Mouse (Mus musculus) neural tube, embryonic 12.5 days (tissue): ENCODE data around the gene Stab1. TPM values are rescaled to one million over a fixed set of nuclear protein-coding genes. Genes with fewer than 3 reads are reported as not detected.

Source experiments
- ATAC-seq: fragments of 200-750 bp; cut with Nextera tagmentation; 2 replicates; pipeline ENCODE4 v1.8.0; 2017; ENCODE audit warnings: low read depth, mild to moderate bottlenecking, moderate TSS enrichment, moderate library complexity; ENCODE audit not compliant: low FRiP score
- H3K27ac ChIP-seq: fragments of 300-500 bp; sonication (generic); 2 replicates; pipeline ENCODE4 v1.5.1; 2016
- H3K27me3 ChIP-seq: fragments of 300-500 bp; sonication (generic); replicated peaks from 2 replicates; pipeline ENCODE4 v1.6.1; 2016; ENCODE audit warnings: mild to moderate bottlenecking
- H3K36me3 ChIP-seq: fragments of 300-500 bp; sonication (generic); 2 replicates; pipeline ENCODE4 v1.6.1; 2016; ENCODE audit warnings: mild to moderate bottlenecking
- H3K4me1 ChIP-seq: fragments of 300-500 bp; sonication (generic); 2 replicates; pipeline ENCODE4 v1.6.1; 2016
- H3K4me2 ChIP-seq: fragments of 300-500 bp; sonication (generic); replicated peaks from 2 replicates; pipeline ENCODE4 v1.6.1; 2016; ENCODE audit warnings: mild to moderate bottlenecking
- H3K4me3 ChIP-seq: fragments of 300-500 bp; sonication (generic); 2 replicates; pipeline ENCODE4 v1.5.1; 2016
- H3K9ac ChIP-seq: fragments of 300-500 bp; sonication (generic); 2 replicates; pipeline ENCODE4 v1.6.1; 2016; ENCODE audit warnings: mild to moderate bottlenecking
- H3K9me3 ChIP-seq: fragments of 300-500 bp; sonication (generic); 2 replicates; pipeline ENCODE4 v1.6.1; 2016; ENCODE audit warnings: mild to moderate bottlenecking
- WGBS: fragments of 180-500 bp; shearing (Covaris S2); methylation state at CpG from one replicate; pipeline ENCODE4 v1.1.7; 2016; 5-methylcytosine and 5-hydroxymethylcytosine counted together
- polyA plus RNA-seq: library from polyadenylated mRNA; unstranded; fragments of >200 nt; fragmentation: Nextera tagmentation; extraction: Ambion mirVana; gene quantifications from 2 replicates; pipeline ENCODE4 v1.2.1, GENCODE M21; 2016

Gene Stab1
- polyA plus RNA-seq, 1 experiment from 2014 or later: 26.0 TPM

DNA sequence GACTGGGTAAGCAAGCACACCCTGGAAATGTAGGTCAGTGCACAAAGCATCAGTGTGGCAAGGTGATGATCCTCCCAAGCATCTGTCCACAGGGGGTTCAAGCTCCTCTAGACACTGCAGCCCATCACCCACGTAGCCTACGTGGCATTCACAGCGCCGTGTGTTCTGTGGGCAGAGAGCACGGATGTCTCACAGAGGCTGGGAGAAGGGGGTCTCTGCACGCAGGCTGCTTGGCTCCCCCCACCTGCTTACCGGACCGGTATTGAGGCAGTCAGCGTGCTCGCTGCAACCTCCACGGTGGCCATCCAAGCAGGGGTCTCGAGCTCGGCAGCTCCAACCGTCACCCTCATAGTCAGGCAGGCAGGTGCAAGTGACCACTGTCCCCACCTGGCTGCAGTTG, 27.4 kb downstream of the Stab1 start:
- ATAC-seq: no peak
- no peaks in the 10 kb centered on the region for H3K4me1 ChIP-seq
- no peak overlapping the region for H3K9ac ChIP-seq
- 98% methylated on average over 14 of the region's 14 CpGs for WGBS
- peaks cover 65% of the 10 kb centered on the region for H3K36me3 ChIP-seq
- H3K4me2 ChIP-seq: no peak overlapping the region
- H3K27ac ChIP-seq: no peak overlapping the region
- H3K9me3 ChIP-seq: no peaks in the 10 kb centered on the region
- no peaks in the 10 kb centered on the region for H3K27me3 ChIP-seq
- no peak overlapping the region for H3K4me3 ChIP-seq

DNA sequence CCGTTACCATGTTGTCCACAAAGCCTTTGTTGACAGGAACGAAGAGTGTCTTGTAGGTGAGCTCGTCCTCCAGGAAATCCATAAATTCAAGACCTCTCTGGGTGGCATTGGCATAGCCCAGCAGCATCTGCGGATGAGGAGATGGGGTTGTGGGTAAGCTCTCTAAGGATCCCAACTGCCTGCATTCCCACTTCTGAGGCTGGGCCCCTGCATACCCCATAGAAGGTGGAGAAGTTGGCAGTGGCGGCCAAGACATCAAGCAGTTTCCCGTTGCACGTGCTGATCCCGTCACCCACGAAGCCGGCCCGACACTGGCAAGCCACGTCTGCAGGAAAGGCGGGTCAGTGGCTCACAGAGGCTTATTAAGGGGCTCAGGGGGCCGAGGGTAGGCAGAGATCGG, 28.3 kb downstream of the Stab1 start:
- Histone ChIP-seq H3K9ac (no peak overlapping the region), H3K27me3 (no peaks in the 10 kb centered on the region), H3K27ac (no peak overlapping the region), H3K36me3 (peaks cover 74% of the 10 kb centered on the region), H3K4me1 (no peaks in the 10 kb centered on the region), H3K4me2 (no peak overlapping the region), H3K9me3 (no peaks in the 10 kb centered on the region), H3K4me3 (no peak overlapping the region)
- 94% methylated on average over 15 of the region's 15 CpGs for WGBS
- no peak for ATAC-seq

DNA sequence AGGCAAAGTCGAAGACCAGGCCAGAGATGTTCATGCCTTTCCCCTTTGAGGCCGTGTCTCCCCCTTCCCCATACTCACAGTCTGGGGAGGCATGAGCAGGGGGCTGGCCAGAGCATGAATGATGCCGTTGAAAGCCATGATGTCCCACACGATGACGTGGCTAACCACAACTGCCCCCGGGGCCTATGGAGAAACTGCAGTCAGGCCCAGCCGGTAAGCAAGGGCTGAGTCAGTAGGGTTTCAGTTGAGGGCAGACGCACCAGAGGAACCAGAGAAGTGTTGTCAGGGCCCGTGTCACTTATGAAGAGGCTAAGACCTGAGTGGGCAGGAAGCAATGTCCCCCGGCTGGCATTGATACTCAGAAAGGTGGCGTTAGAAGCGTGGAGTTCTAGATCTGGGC, 28.8 kb downstream of the Stab1 start:
- Histone ChIP-seq H3K36me3 (peaks cover 78% of the 10 kb centered on the region), H3K4me3 (no peak overlapping the region), H3K4me2 (no peak overlapping the region), H3K9me3 (no peaks in the 10 kb centered on the region), H3K27me3 (no peaks in the 10 kb centered on the region), H3K9ac (no peak overlapping the region), H3K4me1 (no peaks in the 10 kb centered on the region), H3K27ac (no peak overlapping the region)
- 92% methylated on average over 12 of the region's 12 CpGs for WGBS
- ATAC-seq: no peak

DNA sequence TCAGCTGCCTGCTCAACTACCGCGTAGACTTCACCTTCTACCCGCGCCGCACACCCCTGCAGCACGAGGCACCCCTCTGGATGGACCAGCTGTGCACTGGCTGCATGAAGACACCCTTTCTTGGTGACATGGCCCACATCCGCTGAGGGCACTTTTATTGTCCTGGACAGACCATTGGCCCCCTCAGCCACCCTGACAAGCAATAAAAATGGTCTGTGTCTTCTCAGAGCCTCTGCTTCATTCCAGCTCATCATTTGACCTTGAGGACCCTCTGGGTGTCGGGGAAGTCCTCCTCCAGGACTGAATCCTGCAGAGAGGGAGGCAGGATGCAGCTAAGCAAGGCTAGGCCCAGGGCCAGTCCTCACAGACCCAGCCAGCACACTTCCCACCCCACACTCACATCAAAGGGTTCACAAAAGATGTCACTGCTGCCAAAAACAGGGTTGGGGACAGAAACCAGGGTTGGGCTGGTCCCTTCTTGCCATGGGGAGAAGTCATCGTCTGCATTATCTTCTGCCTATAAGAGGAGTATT, 29.5 kb downstream of the Stab1 start:
- no peak overlapping the region for H3K4me2 ChIP-seq
- 93% methylated on average over 9 of the region's 9 CpGs for WGBS
- no peak overlapping the region for H3K9ac ChIP-seq
- H3K4me1 ChIP-seq: no peaks in the 10 kb centered on the region
- no peaks in the 10 kb centered on the region for H3K9me3 ChIP-seq
- no peak for ATAC-seq
- no peaks in the 10 kb centered on the region for H3K27me3 ChIP-seq
- H3K4me3 ChIP-seq: no peak overlapping the region
- H3K36me3 ChIP-seq: peaks cover 82% of the 10 kb centered on the region
- H3K27ac ChIP-seq: no peak overlapping the region

DNA sequence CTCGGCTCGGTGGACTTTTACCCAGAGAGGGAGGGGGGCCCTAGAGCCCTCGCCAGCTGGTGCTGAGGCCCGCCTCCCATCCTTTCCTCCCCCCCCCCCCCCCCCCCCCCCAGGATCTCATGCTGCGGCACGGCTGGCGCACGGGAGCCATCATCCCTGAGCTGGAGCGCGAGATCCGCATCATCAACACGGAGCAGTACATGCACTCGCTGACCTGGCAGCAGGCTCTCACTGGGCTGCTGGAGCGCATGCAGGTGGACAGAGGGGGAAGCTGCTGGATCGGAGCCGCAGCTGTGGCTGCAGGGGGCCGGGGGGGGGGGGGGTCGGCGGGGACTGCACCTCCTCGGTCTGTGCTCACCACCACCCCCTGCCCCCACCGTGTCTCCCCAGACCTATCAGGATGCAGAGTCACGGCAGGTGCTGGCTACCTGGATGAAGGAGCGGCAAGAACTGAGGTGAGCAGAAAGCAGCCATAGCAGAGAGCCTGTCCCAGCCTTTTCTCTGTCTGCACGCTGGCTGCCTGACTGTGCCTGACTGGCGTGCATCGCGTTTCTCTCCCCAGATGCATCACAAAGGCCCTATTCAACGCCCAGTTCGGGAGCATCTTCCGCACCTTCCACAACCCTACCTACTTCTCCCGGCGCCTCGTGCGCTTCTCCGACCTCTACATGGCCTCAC, 30.1 kb downstream of the Stab1 start:
- Histone ChIP-seq H3K4me2 (no peak overlapping the region), H3K27ac (no peak overlapping the region), H3K4me1 (peaks cover 4% of the 10 kb centered on the region), H3K9ac (no peak overlapping the region), H3K27me3 (no peaks in the 10 kb centered on the region), H3K36me3 (peaks cover 82% of the 10 kb centered on the region), H3K4me3 (no peak overlapping the region), H3K9me3 (no peaks in the 10 kb centered on the region)
- ATAC-seq: no peak
- WGBS: 89% methylated on average over 27 of the region's 35 CpGs

DNA sequence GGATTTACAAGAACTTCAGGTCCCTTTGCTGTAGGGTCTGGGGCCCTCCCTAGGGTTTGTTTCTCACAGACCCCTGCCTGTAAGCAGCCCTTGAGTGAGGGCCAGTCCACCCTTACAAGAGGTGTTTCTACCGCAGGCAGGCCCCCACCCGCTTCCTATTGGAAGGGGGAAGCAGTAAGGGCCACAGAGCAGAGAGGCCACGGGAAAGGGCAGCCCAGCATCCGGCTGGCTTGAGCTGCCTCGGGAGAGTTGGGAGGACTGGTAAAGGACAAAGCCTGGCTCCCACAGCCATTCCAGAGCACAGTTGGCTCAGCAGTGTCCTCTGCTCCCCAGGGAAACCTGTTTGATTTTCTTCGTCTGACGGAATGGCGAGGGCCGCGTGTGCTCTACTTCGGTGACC, 30.6 kb downstream of the Stab1 start:
- H3K36me3 ChIP-seq: peaks cover 82% of the 10 kb centered on the region
- peaks cover 10% of the 10 kb centered on the region for H3K4me1 ChIP-seq
- no peak for ATAC-seq
- no peaks in the 10 kb centered on the region for H3K27me3 ChIP-seq
- H3K27ac ChIP-seq: no peak overlapping the region
- H3K4me3 ChIP-seq: no peak overlapping the region
- no peak overlapping the region for H3K4me2 ChIP-seq
- H3K9me3 ChIP-seq: no peaks in the 10 kb centered on the region
- WGBS: 90% methylated on average over 11 of the region's 11 CpGs
- no peak overlapping the region for H3K9ac ChIP-seq

DNA sequence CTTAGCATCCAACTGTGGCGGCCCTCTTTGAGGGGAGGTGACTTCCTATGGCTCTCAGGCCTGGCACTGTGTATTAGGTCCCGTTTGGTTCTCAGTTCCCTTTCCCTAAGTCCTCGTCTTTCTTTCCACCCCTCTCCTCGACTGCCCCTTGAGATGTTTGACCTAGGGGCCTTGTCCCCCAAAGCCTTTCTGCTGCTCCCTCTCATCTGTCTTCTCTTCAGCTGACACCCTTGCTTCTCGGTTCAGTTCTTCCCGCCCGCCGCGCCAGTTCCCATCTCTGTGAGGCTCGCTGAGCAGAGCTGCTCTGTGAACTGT, 31.2 kb downstream of the Stab1 start:
- Histone ChIP-seq H3K4me2 (no peak overlapping the region), H3K9me3 (no peaks in the 10 kb centered on the region), H3K4me1 (peaks cover 15% of the 10 kb centered on the region), H3K27me3 (no peaks in the 10 kb centered on the region), H3K36me3 (peaks cover 80% of the 10 kb centered on the region), H3K4me3 (no peak overlapping the region), H3K27ac (0 out of 2 replicates have a peak overlapping the region, but pooled peaks have one; percentile 10), H3K9ac (no peak overlapping the region)
- ATAC-seq: no peak
- 87% methylated on average over 10 of the region's 10 CpGs for WGBS

DNA sequence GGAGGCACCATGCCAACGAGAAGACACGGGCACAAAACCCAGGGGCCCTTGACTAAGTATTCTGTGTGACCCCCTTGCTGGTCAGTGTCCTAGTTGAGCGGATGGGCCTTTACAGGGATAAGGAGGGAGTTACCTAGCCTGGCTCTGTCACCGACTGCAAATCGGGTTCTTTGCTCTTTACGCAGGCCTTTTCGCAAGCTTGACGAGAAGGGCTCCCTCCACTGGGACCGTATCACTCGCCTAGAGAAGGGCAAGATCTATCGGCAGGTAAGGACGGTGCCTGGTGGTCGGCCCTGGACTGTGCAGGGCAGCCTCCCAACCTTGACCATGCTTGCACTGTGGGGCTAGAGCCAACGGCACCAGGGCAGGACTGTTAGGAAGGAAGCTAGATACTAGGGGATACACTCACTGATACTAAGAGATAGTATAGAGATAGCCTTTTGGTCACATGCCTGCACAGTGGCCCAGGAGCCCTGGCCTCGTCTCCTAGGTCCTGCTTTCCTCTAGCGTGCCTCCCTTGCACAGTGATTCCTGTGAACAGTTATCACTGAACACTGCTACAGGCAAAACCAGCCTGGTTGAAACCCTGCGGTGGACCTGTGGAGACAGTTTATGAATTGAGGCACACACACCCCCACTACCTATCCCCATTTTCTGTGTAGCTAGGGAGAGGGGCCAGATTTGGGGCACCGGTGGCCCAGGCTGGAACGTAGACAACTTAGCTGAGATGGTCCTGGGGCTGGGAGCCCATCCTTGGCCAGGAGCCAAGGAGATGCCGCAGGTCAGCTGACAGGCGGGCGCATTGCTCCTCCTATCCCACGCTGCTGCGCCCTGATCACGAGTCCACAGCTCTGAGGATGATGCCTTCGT, 31.8 kb downstream of the Stab1 start:
- WGBS: 94% methylated on average over 26 of the region's 26 CpGs
- Histone ChIP-seq H3K36me3 (peaks cover 74% of the 10 kb centered on the region), H3K4me1 (peaks cover 21% of the 10 kb centered on the region)

DNA sequence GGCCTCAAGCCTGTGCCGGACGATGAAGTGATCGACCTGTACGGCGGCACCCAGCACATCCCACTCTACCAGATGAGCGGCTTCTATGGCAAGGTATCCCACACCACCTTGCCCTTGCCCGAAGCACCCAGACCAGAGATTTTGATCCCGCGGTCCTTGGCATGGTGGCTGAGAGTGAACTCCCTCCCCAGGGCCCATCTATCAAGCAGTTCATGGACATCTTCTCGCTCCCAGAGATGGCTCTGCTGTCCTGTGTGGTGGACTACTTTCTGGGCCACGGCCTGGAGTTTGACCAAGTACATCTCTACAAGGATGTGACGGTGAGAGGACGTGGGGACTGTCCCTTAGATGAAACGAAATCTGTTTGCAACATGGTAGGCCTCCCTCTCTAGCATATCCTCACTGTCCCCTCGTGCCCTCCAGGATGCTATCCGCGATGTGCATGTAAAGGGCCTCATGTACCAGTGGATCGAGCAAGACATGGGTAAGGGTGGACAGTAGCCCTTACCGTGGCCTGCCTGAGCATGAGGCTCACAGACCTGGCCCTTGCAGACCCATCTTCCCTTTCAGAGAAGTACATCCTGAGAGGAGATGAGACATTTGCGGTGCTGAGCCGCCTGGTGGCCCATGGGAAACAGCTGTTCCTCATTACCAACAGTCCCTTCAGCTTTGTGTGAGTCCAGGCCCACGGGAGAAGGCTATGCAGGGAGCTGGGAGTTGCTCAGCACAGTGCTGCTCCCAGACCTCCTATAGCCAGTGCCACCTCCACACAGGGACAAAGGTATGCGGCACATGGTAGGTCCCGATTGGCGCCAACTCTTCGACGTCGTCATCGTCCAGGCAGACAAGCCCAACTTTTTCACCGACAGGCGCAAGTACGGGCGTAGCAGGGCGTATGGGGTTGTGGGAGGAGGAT, 32.7 kb downstream of the Stab1 start:
- WGBS: 96% methylated on average over 34 of the region's 34 CpGs
- ATAC-seq: no peak
- Histone ChIP-seq H3K9me3 (no peaks in the 10 kb centered on the region), H3K27ac (no peak overlapping the region), H3K4me3 (no peak overlapping the region), H3K36me3 (peaks cover 65% of the 10 kb centered on the region), H3K4me2 (no peak overlapping the region), H3K9ac (no peak overlapping the region), H3K4me1 (peaks cover 23% of the 10 kb centered on the region), H3K27me3 (no peaks in the 10 kb centered on the region)

More for the DNA sequence above, 31.8 kb downstream of the Stab1 start:
- Histone ChIP-seq H3K9me3 (no peaks in the 10 kb centered on the region), H3K27ac (no peak overlapping the region), H3K9ac (no peak overlapping the region), H3K4me3 (no peak overlapping the region), H3K4me2 (no peak overlapping the region), H3K27me3 (no peaks in the 10 kb centered on the region)
- ATAC-seq: no peak

DNA sequence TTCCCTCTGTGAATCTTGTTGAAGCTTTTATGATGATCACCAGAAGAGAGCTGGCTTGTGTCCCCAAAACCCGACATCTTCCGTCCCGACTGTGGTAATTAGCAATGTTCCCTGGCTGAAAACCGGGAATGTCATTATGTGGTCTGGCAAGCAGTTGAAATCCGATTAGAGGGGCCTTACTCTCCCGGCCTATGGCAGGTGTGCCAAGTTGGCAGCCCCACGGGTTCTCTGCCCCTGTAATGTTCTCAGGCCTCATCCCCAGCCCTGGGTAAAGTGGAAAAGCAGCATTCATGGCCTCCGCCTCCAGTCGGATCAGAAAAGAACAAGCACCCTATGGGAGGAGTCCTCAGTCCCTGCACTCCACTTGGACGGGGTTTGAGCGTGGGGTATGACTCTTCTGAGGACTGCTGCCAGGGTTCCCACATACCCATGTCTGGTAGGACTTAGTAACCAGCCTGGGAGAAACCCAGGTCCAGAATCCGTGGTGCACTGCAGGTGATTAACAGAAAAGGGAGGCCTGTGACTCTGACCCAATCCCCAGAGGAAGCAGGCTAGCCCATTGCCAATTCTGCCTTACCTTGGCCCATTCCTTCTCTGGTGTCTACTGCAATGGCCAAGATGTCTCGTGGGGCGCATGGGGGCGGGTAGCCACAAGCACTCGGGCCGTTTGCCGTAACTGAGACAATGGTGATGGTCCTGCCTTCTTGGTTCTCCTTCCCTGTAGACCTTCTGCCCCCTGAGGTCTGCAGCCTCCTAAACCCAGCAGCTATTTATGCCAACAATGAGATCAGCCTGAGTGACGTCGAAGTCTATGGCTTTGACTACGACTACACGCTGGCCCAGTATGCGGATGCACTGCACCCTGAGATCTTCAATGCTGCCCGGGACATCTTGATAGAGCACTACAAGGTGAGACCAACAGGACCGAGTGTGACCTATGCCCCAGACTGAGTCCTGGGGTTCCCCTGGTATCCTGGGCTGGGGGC, 34.1 kb downstream of the Stab1 start:
- no peak overlapping the region for H3K27ac ChIP-seq
- H3K4me3 ChIP-seq: no peak overlapping the region
- no peak for ATAC-seq
- 89% methylated on average over 25 of the region's 25 CpGs for WGBS
- H3K4me1 ChIP-seq: peaks cover 31% of the 10 kb centered on the region
- no peaks in the 10 kb centered on the region for H3K9me3 ChIP-seq
- no peaks in the 10 kb centered on the region for H3K27me3 ChIP-seq
- peaks cover 50% of the 10 kb centered on the region for H3K36me3 ChIP-seq
- no peak overlapping the region for H3K4me2 ChIP-seq
- no peak overlapping the region for H3K9ac ChIP-seq

DNA sequence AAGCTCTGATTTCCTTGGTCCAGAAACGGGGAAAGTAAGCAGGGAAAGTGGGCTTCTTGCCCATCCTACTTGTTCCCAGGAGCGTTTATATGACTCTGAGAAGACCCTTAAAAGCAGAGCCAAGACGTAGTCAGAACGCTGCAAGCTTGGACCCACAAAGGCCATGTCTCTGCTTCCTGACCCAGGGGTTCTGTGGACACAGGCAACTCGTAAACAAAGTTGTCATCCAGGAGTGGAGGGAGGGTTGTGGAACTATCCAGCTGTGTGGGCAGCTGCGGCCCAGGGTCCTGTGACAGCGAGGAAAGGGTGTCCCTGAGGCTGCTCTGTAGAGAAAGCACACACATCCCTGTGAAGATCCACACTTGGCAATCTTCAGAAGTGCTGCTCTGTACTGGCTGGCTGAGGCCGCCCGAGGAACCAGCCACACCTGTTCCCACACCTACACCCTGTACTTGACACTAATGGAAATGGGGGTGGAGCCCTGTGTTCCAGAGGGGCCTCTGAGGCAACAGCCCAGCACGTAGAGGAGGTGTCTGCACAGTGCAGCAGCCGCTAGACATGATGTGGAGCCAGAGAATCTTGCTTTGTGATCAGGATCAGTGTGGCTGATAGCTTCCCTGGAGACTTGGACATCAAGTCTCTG, 35.3 kb downstream of the Stab1 start:
- ATAC-seq: no peak
- no peak overlapping the region for H3K27ac ChIP-seq
- H3K9me3 ChIP-seq: no peaks in the 10 kb centered on the region
- H3K4me3 ChIP-seq: 0 out of 2 replicates have a peak overlapping the region, but pooled peaks have one; percentile 93
- H3K9ac ChIP-seq: peak overlapping the region; percentile 33
- peak overlapping the region; percentile 85 for H3K4me2 ChIP-seq
- 75% methylated on average over 11 of the region's 11 CpGs for WGBS
- H3K4me1 ChIP-seq: peaks cover 32% of the 10 kb centered on the region
- H3K36me3 ChIP-seq: peaks cover 39% of the 10 kb centered on the region
- H3K27me3 ChIP-seq: no peaks in the 10 kb centered on the region
